Comparison of ENCODE assay signal across 8 mouse cellular contexts in the genomic region with DNA sequence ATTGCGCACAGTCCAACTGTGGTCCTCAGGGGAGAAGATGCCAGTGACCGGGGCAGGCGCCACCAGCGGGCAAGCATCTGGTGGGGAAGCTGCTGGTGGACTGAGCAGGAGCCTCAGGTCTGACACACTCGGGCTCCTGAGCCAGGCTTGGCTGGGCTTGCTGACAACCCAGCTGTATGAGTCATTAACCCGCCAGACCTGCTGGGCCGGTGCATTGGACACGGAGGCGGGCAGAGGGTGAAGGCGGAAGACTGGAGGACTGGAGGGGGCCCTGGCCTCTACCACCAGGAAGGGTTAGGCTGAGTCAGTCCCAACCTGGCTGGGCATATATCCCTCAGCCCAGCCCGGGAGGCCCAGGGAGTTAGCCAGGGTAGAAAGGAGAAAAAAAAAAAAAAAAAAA. TPM values are rescaled to one million over a fixed set of nuclear protein-coding genes. Genes with fewer than 3 reads are reported as not detected.
DNase-seq lines count a peak whose midpoint lies in the region; ATAC-seq and TF ChIP-seq lines count a peak whose summit lies in the region.

Arhgef10l (minus strand) TSS at position 253 of the 400 bp plus-strand sequence.

- ATAC-seq in midbrain, embryonic 11.5 days (ENCODE audit: low FRiP score): no peak

- H3K36me3 ChIP-seq in midbrain, embryonic 11.5 days (ENCODE audit: control insufficient read depth, insufficient read depth, low read length): no peaks in the 10 kb centered on the region

- intact Hi-C loops in heart, postnatal 36 days (cut with DNase I): no loop called here

- H3K9me3 ChIP-seq in midbrain, embryonic 11.5 days (ENCODE audit: control insufficient read depth, low read length): no peaks in the 10 kb centered on the region

- peak; percentile 89 for DNase-seq in 3134 (ENCODE audit: extremely low read depth, insufficient read length, low spot score)
- peak; percentile 84 for DNase-seq in NIH3T3 (ENCODE audit: low read depth)
- no peak for DNase-seq in heart, postnatal 36 days
- DNase-seq in layer of hippocampus, postnatal 14 days (ENCODE audit: low spot score in 2 of 2): no peak
- DNase-seq in midbrain, embryonic 11.5 days (ENCODE audit: low spot score, missing footprints): no peak
- no peak for DNase-seq in retina, postnatal 1 day
- DNase-seq in testis, postnatal 10 days (ENCODE audit: low spot score): no peak

- TF ChIP-seq CTCF in embryonic fibroblast, embryonic 13.5 days (IDR thresholded peaks at IDR 0.05; ENCODE audit: borderline replicate concordance, insufficient read depth, low read length): no peak

- H3K27ac ChIP-seq in embryonic fibroblast, embryonic 13.5 days (ENCODE audit: insufficient read depth, low read length): no peak within 1 kb of the TSS
- H3K27ac ChIP-seq in midbrain, embryonic 11.5 days (ENCODE audit: low read depth, low read length): no peak within 1 kb of the TSS

- H3K27me3 ChIP-seq in midbrain, embryonic 11.5 days (ENCODE audit: control insufficient read depth, insufficient read depth, low read length): no peaks in the 10 kb centered on the region

- 85% methylated on average over 11 of the region's 11 CpGs for WGBS in midbrain, embryonic 11.5 days

- TF ChIP-seq POLR2A in embryonic fibroblast, embryonic 13.5 days (IDR thresholded peaks at IDR 0.05; ENCODE audit: low read depth, low read length): no peak

- no peak within 1 kb of the TSS for H3K4me2 ChIP-seq in midbrain, embryonic 11.5 days

- no peak within 1 kb of the TSS for H3K4me3 ChIP-seq in embryonic fibroblast, embryonic 13.5 days (ENCODE audit: insufficient read depth, low read length)
- no peak within 1 kb of the TSS for H3K4me3 ChIP-seq in midbrain, embryonic 11.5 days (ENCODE audit: low read depth, low read length)

- no peak within 1 kb of the TSS for H3K9ac ChIP-seq in midbrain, embryonic 11.5 days (ENCODE audit: low read length)

- H3K4me1 ChIP-seq in embryonic fibroblast, embryonic 13.5 days (ENCODE audit: control insufficient read depth, insufficient read depth, low read length): peaks cover 4% of the 10 kb centered on the region; the same call in 1 of the 2 replicates
- peaks cover 8% of the 10 kb centered on the region for H3K4me1 ChIP-seq in midbrain, embryonic 11.5 days (ENCODE audit: control insufficient read depth, insufficient read depth, low read length)

RNA-seq across cellular contexts. Expression of gene Arhgef10l, which starts in this region (rescaled TPM):
- polyA plus RNA-seq in embryonic fibroblast, embryonic 13.5 days (2011; ENCODE audit: insufficient read length, low read depth, missing spikeins): 12.6 and 17.2 TPM in 2 replicates
- total RNA-seq in heart, postnatal 36 days (2021): 10 to 100 TPM; 62.5 to 65.0 TPM
- 10 to 100 TPM; 48.8 to 50.8 TPM for total RNA-seq in layer of hippocampus, postnatal 14 days (2021)
- 17.6 and 18.5 TPM in 2 replicates for polyA plus RNA-seq in midbrain, embryonic 11.5 days (2014; fragmentation: Nextera tagmentation; extraction: Ambion mirVana)

Comparison
In these comparisons a context has a peak if more than half of its experiments do, and no peak if none do; other contexts are left out.
1. DNase-seq: peak in 3134 (single experiment) and NIH3T3 (single experiment); none in heart, postnatal 36 days (0 of 2), layer of hippocampus, postnatal 14 days (0 of 2), midbrain, embryonic 11.5 days (single experiment), retina, postnatal 1 day (single experiment) and testis, postnatal 10 days (single experiment).